21 mouse cellular contexts compared by ENCODE assay signal in the genomic region with DNA sequence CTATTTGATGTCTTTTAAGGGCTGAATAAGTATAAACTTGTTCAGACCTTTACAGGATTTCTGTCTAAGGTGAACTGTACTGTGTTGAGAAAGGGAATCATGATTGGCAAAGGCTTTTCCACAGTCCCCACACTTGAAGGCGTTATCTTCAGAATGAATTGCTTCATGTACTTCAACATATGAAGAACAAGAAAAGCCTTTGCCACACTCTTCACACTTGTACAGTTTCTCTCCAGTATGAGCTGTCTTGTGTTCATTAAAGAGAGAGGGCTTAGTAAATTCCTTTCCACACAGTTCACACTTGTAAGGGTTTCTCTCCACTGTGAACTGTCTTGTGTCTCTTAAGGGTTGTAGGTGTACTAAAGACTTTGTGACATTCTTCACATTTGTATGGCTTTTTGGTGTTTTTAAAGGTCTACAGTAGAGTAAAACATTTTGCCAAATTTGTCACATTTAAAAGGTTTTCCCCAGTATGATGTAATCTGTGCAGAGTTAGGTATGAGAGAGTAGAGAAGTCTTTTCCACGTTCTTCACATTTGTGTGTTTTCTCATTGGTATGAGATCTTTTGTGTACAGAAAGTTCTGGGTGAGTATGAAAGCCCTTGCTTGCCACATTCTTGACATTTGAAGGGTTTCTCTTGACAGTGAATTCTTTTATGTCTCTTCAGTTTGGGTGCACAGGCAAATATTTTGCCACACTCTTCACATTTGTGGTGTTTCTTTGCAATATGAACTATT. TPM values are rescaled to one million over a fixed set of nuclear protein-coding genes. Genes with fewer than 3 reads are reported as not detected.
A peak's percentile ranks its signal among the peaks of the same experiment; 100 is the strongest.
DNase-seq lines count a peak whose midpoint lies in the region; ATAC-seq and TF ChIP-seq lines count a peak whose summit lies in the region.
"Had no signal": no experiment of that assay in that cellular context is flagged by ENCODE, and none has a peak within 500 bp of the region (broad histone marks: within the 10 kb centered on the region; RNA-seq: fewer than 3 reads in every experiment).

No protein-coding gene starts in this region.

- H3K9ac ChIP-seq in lung, embryonic 14.5 days = no peak overlapping the region
- H3K9ac ChIP-seq in lung, embryonic 15.5 days = no peak overlapping the region
- no peak overlapping the region for H3K9ac ChIP-seq in lung, embryonic 16.5 days (ENCODE audit: low read length)
- H3K9ac ChIP-seq in lung, postnatal 0 days (replicated peaks; ENCODE audit: low read depth) = no peak overlapping the region

- no peak overlapping the region for H3K4me2 ChIP-seq in lung, embryonic 14.5 days
- H3K4me2 ChIP-seq in lung, embryonic 15.5 days = no peak overlapping the region
- H3K4me2 ChIP-seq in lung, embryonic 16.5 days (ENCODE audit: low read depth, low read length) = no peak overlapping the region
- H3K4me2 ChIP-seq in lung, postnatal 0 days (replicated peaks; ENCODE audit: low read depth, low read length) = no peak overlapping the region

- H3K9me3 ChIP-seq in lung, embryonic 14.5 days (ENCODE audit: low read depth, low read length) = no peaks in the 10 kb centered on the region
- no peaks in the 10 kb centered on the region for H3K9me3 ChIP-seq in lung, embryonic 15.5 days
- H3K9me3 ChIP-seq in lung, embryonic 16.5 days (ENCODE audit: control insufficient read depth, low read length) = no peaks in the 10 kb centered on the region
- H3K9me3 ChIP-seq in lung, postnatal 0 days (ENCODE audit: low read length) = no peaks in the 10 kb centered on the region
- H3K9me3 ChIP-seq: G1E had no signal

- peak overlapping the region; percentile 43; the same call in 1 of the 2 replicates for H3K27ac ChIP-seq in lung, embryonic 14.5 days (ENCODE audit: low read depth)
- H3K27ac ChIP-seq in lung, embryonic 15.5 days = peak overlapping the region; percentile 82
- H3K27ac ChIP-seq in lung, embryonic 16.5 days (ENCODE audit: low read length) = peak overlapping the region; percentile 73
- H3K27ac ChIP-seq in lung, postnatal 0 days (ENCODE audit: low read length) = peak overlapping the region; percentile 60; the same call in 1 of the 2 replicates

- peak; percentile 81 for TF ChIP-seq EP300 in lung, postnatal 0 days (IDR thresholded peaks at IDR 0.05)

- H3K36me3 ChIP-seq in lung, embryonic 14.5 days (ENCODE audit: insufficient read depth) = no peaks in the 10 kb centered on the region
- H3K36me3 ChIP-seq in lung, embryonic 15.5 days = no peaks in the 10 kb centered on the region
- no peaks in the 10 kb centered on the region for H3K36me3 ChIP-seq in lung, embryonic 16.5 days (ENCODE audit: control insufficient read depth, insufficient read depth, low read length)
- H3K36me3 ChIP-seq in lung, postnatal 0 days (ENCODE audit: insufficient read depth, low read length) = no peaks in the 10 kb centered on the region
- H3K36me3 ChIP-seq: G1E had no signal

- H3K4me1 ChIP-seq in lung, embryonic 14.5 days (ENCODE audit: insufficient read depth) = no peaks in the 10 kb centered on the region
- H3K4me1 ChIP-seq in lung, embryonic 15.5 days = no peaks in the 10 kb centered on the region
- peaks cover 3% of the 10 kb centered on the region; the same call in 1 of the 2 replicates for H3K4me1 ChIP-seq in lung, embryonic 16.5 days (replicated peaks; ENCODE audit: control insufficient read depth, insufficient read depth, low read length)
- H3K4me1 ChIP-seq in lung, postnatal 0 days (ENCODE audit: insufficient read depth, low read depth, low read length) = no peaks in the 10 kb centered on the region

- TF ChIP-seq CTCF in lung, embryonic 14.5 days (IDR thresholded peaks at IDR 0.05; ENCODE audit: low read depth) = no peak
- no peak for TF ChIP-seq CTCF in lung, postnatal 0 days (IDR thresholded peaks at IDR 0.05)

- no peaks in the 10 kb centered on the region for H3K27me3 ChIP-seq in lung, embryonic 14.5 days (ENCODE audit: insufficient read depth, low read length)
- no peaks in the 10 kb centered on the region for H3K27me3 ChIP-seq in lung, embryonic 15.5 days
- no peaks in the 10 kb centered on the region for H3K27me3 ChIP-seq in lung, embryonic 16.5 days (ENCODE audit: control insufficient read depth, insufficient read depth, low read depth, low read length)
- H3K27me3 ChIP-seq in lung, postnatal 0 days (replicated peaks; ENCODE audit: insufficient read depth, low read length) = no peaks in the 10 kb centered on the region

- H3K4me3 ChIP-seq in lung, embryonic 14.5 days (ENCODE audit: low read depth, low read length) = no peak overlapping the region
- no peak overlapping the region for H3K4me3 ChIP-seq in lung, embryonic 15.5 days
- H3K4me3 ChIP-seq in lung, embryonic 16.5 days (ENCODE audit: low read length) = no peak overlapping the region
- H3K4me3 ChIP-seq in lung, postnatal 0 days (ENCODE audit: low read depth, low read length) = no peak overlapping the region

- ATAC-seq in lung, embryonic 14.5 days (ENCODE audit: insufficient read depth) = peak; percentile 81
- ATAC-seq in lung, embryonic 15.5 days (ENCODE audit: borderline replicate concordance, extremely low read depth, low FRiP score, low TSS enrichment) = peak; percentile 84
- peak; percentile 92 for ATAC-seq in lung, embryonic 16.5 days (ENCODE audit: low read depth)
- ATAC-seq in lung, postnatal 0 days = peak; percentile 94
- ATAC-seq: activated CD4-positive, CD25-positive, alpha-beta regulatory T cell, adult 4 months; CD4-positive, CD25-positive, alpha-beta regulatory T cell, adult 4 months; Patski had no signal

- WGBS in lung, embryonic 14.5 days = 55% methylated on average over 2 of the region's 2 CpGs
- WGBS in lung, embryonic 15.5 days = 53% methylated on average over 2 of the region's 2 CpGs
- WGBS in lung, embryonic 16.5 days = 46% methylated on average over 2 of the region's 2 CpGs
- 56% methylated on average over 2 of the region's 2 CpGs for WGBS in lung, postnatal 0 days

- peak; percentile 41 for DNase-seq in lung, embryonic 14.5 days
- no peak for DNase-seq in lung, adult 18-20 months
- no peak for DNase-seq in lung, postnatal 10 days
- no peak for DNase-seq in lung, postnatal 14 days
- DNase-seq in lung, postnatal 0 days (ENCODE audit: low spot score) = peak; percentile 85
- no peak for DNase-seq in lung, postnatal 25 days (ENCODE audit: low spot score)
- DNase-seq: adrenal gland, adult 2 months; adrenal gland, adult 8-10 months; adrenal gland, postnatal 10 days; adrenal gland, postnatal 14 days; adrenal gland, postnatal 25 days; adrenal gland, postnatal 36 days; B cell, adult 2 months; cerebellum, adult 11 months; cerebellum, adult 11-12 months had no signal

RNA-seq across cellular contexts. Expression of gene Zfp85, which starts 8.2 kb away (rescaled TPM):
- polyA plus RNA-seq in lung, embryonic 14.5 days (2014; fragmentation: Nextera tagmentation; extraction: Ambion mirVana) = 5.6 and 6.4 TPM in 2 replicates
- polyA plus RNA-seq in lung, embryonic 15.5 days (2015; fragmentation: Nextera tagmentation; extraction: Ambion mirVana) = 5.6 and 6.4 TPM in 2 replicates
- polyA plus RNA-seq in lung, embryonic 16.5 days (2015; fragmentation: Nextera tagmentation; extraction: Ambion mirVana) = 6.7 and 7.2 TPM in 2 replicates
- 4.2 and 4.8 TPM in 2 replicates for polyA plus RNA-seq in lung, postnatal 0 days (2015; fragmentation: Nextera tagmentation; extraction: Ambion mirVana)
- polyA plus RNA-seq: adrenal gland, adult 2 months had no signal

RNA-seq across cellular contexts. Expression of gene Zfp493, which starts 16.3 kb away (rescaled TPM):
- polyA plus RNA-seq in lung, embryonic 14.5 days (2014; fragmentation: Nextera tagmentation; extraction: Ambion mirVana) = 3.1 and 4.4 TPM in 2 replicates
- 2.5 and 2.9 TPM in 2 replicates for polyA plus RNA-seq in lung, embryonic 15.5 days (2015; fragmentation: Nextera tagmentation; extraction: Ambion mirVana)
- polyA plus RNA-seq in lung, embryonic 16.5 days (2015; fragmentation: Nextera tagmentation; extraction: Ambion mirVana) = 2.2 and 2.6 TPM in 2 replicates
- 0.75 and 0.93 TPM in 2 replicates for polyA plus RNA-seq in lung, postnatal 0 days (2015; fragmentation: Nextera tagmentation; extraction: Ambion mirVana)

RNA-seq across cellular contexts. Expression of gene Zfp65, which starts 34.2 kb away (rescaled TPM):
- polyA plus RNA-seq in lung, embryonic 14.5 days (2014; fragmentation: Nextera tagmentation; extraction: Ambion mirVana) = 2.7 and 3.2 TPM in 2 replicates
- polyA plus RNA-seq in lung, embryonic 15.5 days (2015; fragmentation: Nextera tagmentation; extraction: Ambion mirVana) = 6.1 and 6.6 TPM in 2 replicates
- polyA plus RNA-seq in lung, embryonic 16.5 days (2015; fragmentation: Nextera tagmentation; extraction: Ambion mirVana) = 5.6 and 6.8 TPM in 2 replicates
- polyA plus RNA-seq in lung, postnatal 0 days (2015; fragmentation: Nextera tagmentation; extraction: Ambion mirVana) = 2.3 and 2.7 TPM in 2 replicates

RNA-seq across cellular contexts. Expression of gene Zfp273, which starts 50.3 kb away (rescaled TPM):
- polyA plus RNA-seq in lung, embryonic 14.5 days (2014; fragmentation: Nextera tagmentation; extraction: Ambion mirVana) = 7.5 and 8.0 TPM in 2 replicates
- 7.6 and 8.7 TPM in 2 replicates for polyA plus RNA-seq in lung, embryonic 15.5 days (2015; fragmentation: Nextera tagmentation; extraction: Ambion mirVana)
- 8.0 and 8.6 TPM in 2 replicates for polyA plus RNA-seq in lung, embryonic 16.5 days (2015; fragmentation: Nextera tagmentation; extraction: Ambion mirVana)
- 4.1 and 4.9 TPM in 2 replicates for polyA plus RNA-seq in lung, postnatal 0 days (2015; fragmentation: Nextera tagmentation; extraction: Ambion mirVana)
- polyA plus RNA-seq: adrenal gland, adult 2 months had no signal

Comparison
In these comparisons a context has a peak if more than half of its experiments do, and no peak if none do; other contexts are left out.
1. DNase-seq: peak in lung, embryonic 14.5 days (single experiment) and lung, postnatal 0 days (single experiment); none in lung, adult 18-20 months (0 of 2), lung, postnatal 10 days (single experiment), lung, postnatal 14 days (single experiment) and lung, postnatal 25 days (single experiment).
2. Peak in every context shown above with its lines, with median percentiles within 50 percentile points of each other: ATAC-seq and H3K27ac ChIP-seq.